Mouse (Mus musculus): Measurements from ENCODE around the gene Kif26a.

DNA sequence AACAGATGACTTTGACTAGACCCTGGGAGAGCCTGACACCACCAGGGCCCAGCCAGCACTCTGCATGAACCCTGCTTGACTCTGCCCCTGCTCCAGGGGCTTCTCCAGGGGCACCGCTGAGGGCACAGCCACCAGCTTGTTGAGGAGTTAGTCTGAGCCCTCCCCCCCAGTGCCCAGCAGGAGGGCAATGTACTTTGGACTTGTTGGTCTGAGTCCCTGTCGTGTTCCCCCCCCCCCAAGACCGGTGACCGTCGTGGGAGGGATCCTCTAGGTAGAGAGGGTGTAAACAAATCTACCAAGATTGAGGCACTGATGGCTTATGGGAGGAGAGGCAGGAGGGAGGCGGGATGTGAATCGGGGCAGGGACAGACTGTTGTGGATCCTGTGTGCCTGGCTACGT, 12.2 kb downstream of the Kif26a start:
- TF ChIP-seq CTCF (IDR thresholded peaks at IDR 0.05; ENCODE audit: control insufficient read depth, insufficient read depth, insufficient replicate concordance, low read depth, low read length): no peak
- TF ChIP-seq POLR2A (IDR thresholded peaks at IDR 0.05; ENCODE audit: control insufficient read depth, low read depth, low read length): no peak

Data from testis, adult 2 months (tissue).